Mouse (Mus musculus) MEL (cell line): ENCODE data around the gene Dnah6. TPM values are rescaled to one million over a fixed set of nuclear protein-coding genes. Genes with fewer than 3 reads are reported as not detected.

ENCODE experiments used
- DNase-seq: peaks from one replicate; pipeline ENCODE4 v3.0.0; 2011; ENCODE audit warnings: low read depth, low spot score
- H3K27ac ChIP-seq: 2 replicates; pipeline ENCODE4 v1.5.1; 2012; ENCODE audit warnings: low read depth, mild to moderate bottlenecking, control low read depth, low read length, moderate library complexity; ENCODE audit not compliant: control insufficient read depth
- H3K27me3 ChIP-seq, 2 experiments: fragments of 150-350 bp in 1 of 2; sonication (generic) in 1 of 2; 2 replicates each; pipeline ENCODE4 v1.6.1; 2012; ENCODE audit warnings: low read length in 2 of 2, mild to moderate bottlenecking in 2 of 2, improper control_type of control experiment in 1 of 2, moderate library complexity in 1 of 2; ENCODE audit not compliant: insufficient read depth in 2 of 2, control insufficient read depth in 1 of 2
- H3K36me3 ChIP-seq, 2 experiments: 2 replicates each; pipeline ENCODE4 v1.6.1; 2012 to 2014; ENCODE audit warnings: low read length in 2 of 2, improper control_type of control experiment in 1 of 2, inconsistent platforms in 1 of 2, mild to moderate bottlenecking in 1 of 2; ENCODE audit not compliant: insufficient read depth in 2 of 2, control insufficient read depth in 1 of 2
- H3K4me1 ChIP-seq, 2 experiments: fragments of 150-350 bp in 1 of 2; sonication (generic) in 1 of 2; 2 replicates each; pipeline ENCODE4 v1.6.1; 2012; ENCODE audit warnings: low read length in 2 of 2, improper control_type of control experiment in 1 of 2, mild to moderate bottlenecking in 1 of 2; ENCODE audit not compliant: insufficient read depth in 2 of 2, control insufficient read depth in 1 of 2
- H3K4me3 ChIP-seq, 2 experiments: fragments of 150-350 bp in 1 of 2; sonication (generic) in 1 of 2; 2 replicates each; pipeline ENCODE4 v1.5.1; 2012; ENCODE audit warnings: low read depth in 2 of 2, low read length in 2 of 2, mild to moderate bottlenecking in 2 of 2, moderate library complexity in 2 of 2, control low read depth in 1 of 2, improper control_type of control experiment in 1 of 2; ENCODE audit not compliant: control insufficient read depth in 1 of 2, insufficient read depth in 1 of 2
- H3K79me2 ChIP-seq: 2 replicates; pipeline ENCODE4 v1.6.1; 2012; ENCODE audit warnings: mild to moderate bottlenecking, low read length, moderate library complexity; ENCODE audit not compliant: control insufficient read depth, poor library complexity, insufficient read depth
- H3K9ac ChIP-seq: 2 replicates; pipeline ENCODE4 v1.6.1; 2012; ENCODE audit warnings: low read depth, mild to moderate bottlenecking, control low read depth, low read length, moderate library complexity; ENCODE audit not compliant: control insufficient read depth, poor library complexity, severe bottlenecking
- H3K9me3 ChIP-seq: fragments of 150-350 bp; sonication (generic); replicated peaks from 2 replicates; pipeline ENCODE4 v1.6.1; 2012; ENCODE audit warnings: mild to moderate bottlenecking, low read length, improper control_type of control experiment, moderate library complexity; ENCODE audit not compliant: insufficient read depth
- BHLHE40 ChIP-seq: IDR thresholded peaks from 2 replicates; pipeline ENCODE4 v1.6.1; 2012; ENCODE audit warnings: low read depth, mild to moderate bottlenecking, inconsistent platforms, low read length, improper control_type of control experiment, borderline replicate concordance
- CHD1 ChIP-seq: IDR thresholded peaks from 2 replicates; pipeline ENCODE4 v1.6.1; 2012; ENCODE audit warnings: low read depth, mild to moderate bottlenecking, inconsistent platforms, low read length, improper control_type of control experiment
- CHD2 ChIP-seq: IDR thresholded peaks from 2 replicates; pipeline ENCODE4 v1.6.1; 2011; ENCODE audit warnings: low read length, improper control_type of control experiment
- CTCF ChIP-seq, 3 experiments: IDR thresholded peaks in 2 of 3; conservative IDR thresholded peaks in 1 of 3; 2 replicates each; pipeline ENCODE4 v1.5.1; 2011 to 2012; ENCODE audit warnings: low read length in 3 of 3, low read depth in 2 of 3, mild to moderate bottlenecking in 2 of 3, improper control_type of control experiment in 1 of 3, inconsistent platforms in 1 of 3, mixed read lengths in 1 of 3, moderate library complexity in 1 of 3; ENCODE audit not compliant: control insufficient read depth in 1 of 3, insufficient read depth in 1 of 3, poor library complexity in 1 of 3, severe bottlenecking in 1 of 3
- E2F4 ChIP-seq: IDR thresholded peaks from 2 replicates; pipeline ENCODE4 v1.6.1; 2011; ENCODE audit warnings: low read depth, low read length, improper control_type of control experiment, borderline replicate concordance
- ELF1 ChIP-seq: IDR thresholded peaks from 2 replicates; pipeline ENCODE4 v1.6.1; 2014; ENCODE audit warnings: low read depth, mild to moderate bottlenecking, inconsistent platforms, low read length, improper control_type of control experiment, moderate library complexity
- EP300 ChIP-seq, 2 experiments: IDR thresholded peaks; 2 replicates each; pipeline ENCODE4 v1.6.1; 2011; ENCODE audit warnings: improper control_type of control experiment in 2 of 2, low read length in 2 of 2, low read depth in 1 of 2, mild to moderate bottlenecking in 1 of 2
- GABPA ChIP-seq: IDR thresholded peaks from 2 replicates; pipeline ENCODE4 v1.6.1; 2012; ENCODE audit warnings: low read depth, mild to moderate bottlenecking, inconsistent platforms, low read length, improper control_type of control experiment, moderate library complexity
- GATA1 ChIP-seq: IDR thresholded peaks from 2 replicates; pipeline ENCODE4 v1.6.1; 2011; ENCODE audit warnings: low read depth, low read length, improper control_type of control experiment
- MAX ChIP-seq: IDR thresholded peaks from 2 replicates; pipeline ENCODE4 v1.6.1; 2011; ENCODE audit warnings: low read length, improper control_type of control experiment
- MAZ ChIP-seq: IDR thresholded peaks from 2 replicates; pipeline ENCODE4 v1.6.1; 2012; ENCODE audit warnings: low read depth, mild to moderate bottlenecking, inconsistent platforms, low read length, improper control_type of control experiment
- MEF2A ChIP-seq: IDR thresholded peaks from 2 replicates; pipeline ENCODE4 v1.6.1; 2014; ENCODE audit warnings: low read depth, mild to moderate bottlenecking, inconsistent platforms, low read length, improper control_type of control experiment; ENCODE audit not compliant: poor library complexity, insufficient replicate concordance, severe bottlenecking; ENCODE audit errors: extremely low read depth
- MYB ChIP-seq: IDR thresholded peaks from 2 replicates; pipeline ENCODE4 v1.6.1; 2011; ENCODE audit warnings: mild to moderate bottlenecking, low read depth, low read length, improper control_type of control experiment
- NELFE ChIP-seq: IDR thresholded peaks from 2 replicates; pipeline ENCODE4 v1.6.1; 2011; ENCODE audit warnings: low read depth, low read length, improper control_type of control experiment
- NRF1 ChIP-seq: IDR thresholded peaks from 2 replicates; pipeline ENCODE4 v1.6.1; 2014; ENCODE audit warnings: low read depth, mild to moderate bottlenecking, inconsistent platforms, low read length, improper control_type of control experiment, moderate library complexity; ENCODE audit not compliant: poor library complexity, insufficient read depth, severe bottlenecking
- POLR2A ChIP-seq, 2 experiments: IDR thresholded peaks; 2 replicates each; pipeline ENCODE4 v1.6.1; 2011 to 2012; ENCODE audit warnings: low read length in 2 of 2, mild to moderate bottlenecking in 2 of 2, control low read depth in 1 of 2, improper control_type of control experiment in 1 of 2, low read depth in 1 of 2, moderate library complexity in 1 of 2; ENCODE audit not compliant: control insufficient read depth in 1 of 2, insufficient read depth in 1 of 2, poor library complexity in 1 of 2
- RAD21 ChIP-seq: IDR thresholded peaks from 2 replicates; pipeline ENCODE4 v1.6.1; 2011; ENCODE audit warnings: mild to moderate bottlenecking, low read depth, low read length, improper control_type of control experiment
- RCOR1 ChIP-seq: IDR thresholded peaks from 2 replicates; pipeline ENCODE4 v1.6.1; 2012; ENCODE audit warnings: low read depth, mild to moderate bottlenecking, inconsistent platforms, low read length, improper control_type of control experiment
- SIN3A ChIP-seq: IDR thresholded peaks from 2 replicates; pipeline ENCODE4 v1.6.1; 2012; ENCODE audit warnings: low read length, improper control_type of control experiment, inconsistent platforms
- TAL1 ChIP-seq: IDR thresholded peaks from 2 replicates; pipeline ENCODE4 v1.6.1; 2012; ENCODE audit warnings: mild to moderate bottlenecking, inconsistent platforms, low read length, moderate library complexity, mixed read lengths
- TBP ChIP-seq: IDR thresholded peaks from 2 replicates; pipeline ENCODE4 v1.8.0; 2011; ENCODE audit warnings: low read depth, low read length, improper control_type of control experiment
- TCF12 ChIP-seq: IDR thresholded peaks from 2 replicates; pipeline ENCODE4 v1.6.1; 2014; ENCODE audit warnings: low read depth, mild to moderate bottlenecking, inconsistent platforms, low read length, improper control_type of control experiment, moderate library complexity
- UBTF ChIP-seq: IDR thresholded peaks from 2 replicates; pipeline ENCODE4 v1.6.1; 2012; ENCODE audit warnings: low read depth, mild to moderate bottlenecking, inconsistent platforms, low read length, improper control_type of control experiment, moderate library complexity, borderline replicate concordance; ENCODE audit not compliant: insufficient read depth
- USF1 ChIP-seq: IDR thresholded peaks from 2 replicates; pipeline ENCODE4 v1.6.1; 2014; ENCODE audit warnings: low read depth, mild to moderate bottlenecking, inconsistent platforms, low read length, improper control_type of control experiment, moderate library complexity
- USF2 ChIP-seq, 2 experiments: IDR thresholded peaks; 2 replicates each; pipeline ENCODE4 v1.6.1; 2011 to 2012; ENCODE audit warnings: improper control_type of control experiment in 2 of 2, low read length in 2 of 2, borderline replicate concordance in 1 of 2, inconsistent platforms in 1 of 2, low read depth in 1 of 2, mild to moderate bottlenecking in 1 of 2; ENCODE audit not compliant: insufficient read depth in 1 of 2
- ZC3H11A ChIP-seq: IDR thresholded peaks from 2 replicates; pipeline ENCODE4 v1.6.1; 2012; ENCODE audit warnings: low read depth, mild to moderate bottlenecking, inconsistent platforms, low read length, improper control_type of control experiment
- ZMIZ1 ChIP-seq: IDR thresholded peaks from 2 replicates; pipeline ENCODE4 v1.6.1; 2012; ENCODE audit warnings: low read depth, mild to moderate bottlenecking, inconsistent platforms, low read length, improper control_type of control experiment, moderate library complexity
- ZNF384 ChIP-seq: IDR thresholded peaks from 2 replicates; pipeline ENCODE4 v1.6.1; 2012; ENCODE audit warnings: low read depth, mild to moderate bottlenecking, inconsistent platforms, low read length, improper control_type of control experiment
- polyA plus RNA-seq, 2 experiments: library from polyadenylated mRNA; stranded (reverse) in 1 of 2; unstranded in 1 of 2; fragments of >175 nt in 1 of 2; fragments of >200 nt in 1 of 2; gene quantifications; 2 replicates each; pipeline versions ENCODE4 v1.2.1 to v1.2.4; 2012; ENCODE audit warnings: low replicate concordance in 2 of 2, low read depth in 1 of 2; ENCODE audit not compliant: insufficient read length in 2 of 2, insufficient read depth in 1 of 2, missing spikeins in 1 of 2
- total RNA-seq: library from RNA; depleted of rRNA; stranded (reverse); fragments of 300-350 nt; gene quantifications from 2 replicates; pipeline ENCODE4 v1.2.3, GENCODE M21; 2012

Gene Dnah6
- total and polyA plus RNA-seq, 3 experiments, result not detected

DNA sequence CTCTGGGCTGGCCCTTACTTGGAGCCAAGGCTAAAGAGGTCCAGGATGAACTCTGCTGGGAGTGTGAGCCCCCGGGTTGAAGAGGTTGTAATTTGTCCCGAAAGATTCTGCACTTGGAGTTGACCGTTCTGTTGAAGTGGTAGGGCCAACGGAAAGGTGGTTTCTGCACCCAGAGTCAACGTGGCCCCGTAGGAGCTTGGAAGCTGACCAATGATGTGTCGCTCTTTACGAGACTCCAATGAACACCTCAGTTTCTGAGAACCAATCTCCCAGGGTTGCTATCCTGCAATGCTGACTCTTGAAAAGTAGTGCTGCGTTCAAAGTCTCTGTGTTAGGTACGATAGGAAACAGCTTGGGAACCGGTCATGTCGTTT is 27.6 kb upstream of the Dnah6 start:
- Histone ChIP-seq H3K79me2 (peaks cover 32% of the 10 kb centered on the region), H3K9ac (peak overlapping the region; percentile 95), H3K27me3 (no peaks in the 10 kb centered on the region), H3K9me3 (no peaks in the 10 kb centered on the region), H3K4me1 (peaks cover 0 to 7% of the 10 kb centered on the region in 2 experiments; a peak in 1 of 4 replicates), H3K27ac (no peak overlapping the region), H3K4me3 (peak overlapping the region; percentile 78 to 89), H3K36me3 (peaks cover 0 to 7% of the 10 kb centered on the region in 2 experiments; a peak in 2 of 4 replicates)
- peak; percentile 67 for DNase-seq
- TF ChIP-seq ZMIZ1 (no peak), GATA1 (no peak), GABPA (no peak), CHD2 (no peak), NELFE (no peak), TAL1 (no peak), MAZ (no peak), USF2 (IDR thresholded peaks at IDR 0.05; ENCODE audit: borderline replicate concordance in 1 of 2, insufficient read depth in 1 of 2, low read depth in 1 of 2, low read length in 2 of 2) (no peak), MYB (no peak), SIN3A (no peak; the same call in 1 of the 2 replicates), RAD21 (no peak), CTCF (IDR thresholded peaks at IDR 0.05 in 2 of 3, conservative IDR thresholded peaks at IDR 0.05 in 1 of 3; ENCODE audit: control insufficient read depth in 1 of 3, insufficient read depth in 1 of 3, low read depth in 2 of 3, low read length in 3 of 3, poor library complexity in 1 of 3, severe bottlenecking in 1 of 3) (no peak), ZNF384 (no peak), ELF1 (no peak), NRF1 (no peak)

DNA sequence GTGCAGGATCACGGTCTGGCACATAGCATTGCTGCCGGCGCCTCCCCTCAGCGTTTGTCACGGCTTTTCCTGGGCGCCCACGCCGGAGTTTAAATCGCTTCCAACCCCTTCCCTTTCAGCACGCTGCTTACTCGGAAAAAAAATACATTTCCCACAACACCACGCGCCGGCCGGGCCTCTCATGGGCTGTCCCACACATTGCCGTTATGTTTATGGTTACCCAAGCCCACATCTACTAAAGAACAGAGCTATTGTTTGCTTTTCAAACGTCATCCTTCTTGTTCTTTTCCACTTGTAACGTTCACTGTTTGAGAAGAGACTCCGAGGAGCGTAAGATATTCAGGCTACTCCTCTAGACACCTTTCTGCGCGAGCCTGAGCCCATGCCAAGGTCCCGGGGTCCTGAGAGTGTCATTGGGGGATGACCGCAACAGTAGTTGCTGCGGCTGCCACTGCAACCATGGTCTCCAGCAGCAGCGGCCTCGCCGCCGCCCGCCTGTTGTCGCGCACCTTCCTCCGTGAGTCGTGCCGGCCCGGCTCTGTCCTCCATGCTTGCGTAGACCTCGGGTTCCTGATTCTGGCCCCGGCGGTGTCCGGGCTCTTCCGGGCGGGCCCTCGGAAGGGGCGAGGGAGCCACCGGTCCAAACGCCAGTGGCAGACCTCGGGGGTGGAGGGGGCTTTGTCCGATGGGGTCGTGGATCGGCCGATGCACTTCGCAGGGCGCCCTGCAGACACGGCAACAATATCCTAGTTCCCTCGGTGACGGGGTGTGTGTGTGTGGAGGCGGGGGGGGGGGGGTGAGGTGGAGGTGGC is 27.0 kb upstream of the Dnah6 start, which contains the start of gene Suclg1:
Gene Suclg1 (plus strand): TSS at position 146 of the 812 bp plus-strand sequence.
- H3K27ac ChIP-seq, result peak within 1 kb of the TSS; percentile 88
- peaks cover 0 to 7% of the 10 kb centered on the region in 2 experiments; a peak in 1 of 4 replicates for H3K4me1 ChIP-seq
- H3K4me3 ChIP-seq, result peak within 1 kb of the TSS; percentile 78 to 89
- peaks cover 0 to 7% of the 10 kb centered on the region in 2 experiments; a peak in 2 of 4 replicates for H3K36me3 ChIP-seq
- no peaks in the 10 kb centered on the region for H3K9me3 ChIP-seq
- H3K79me2 ChIP-seq, result peaks cover 32% of the 10 kb centered on the region
- peak within 1 kb of the TSS; percentile 95 for H3K9ac ChIP-seq
- DNase-seq, result peak; percentile 93
- no peaks in the 10 kb centered on the region for H3K27me3 ChIP-seq
- peak; percentile 29; the same call in 1 of the 2 replicates for TF ChIP-seq USF1
- TF ChIP-seq ZMIZ1, result 0 out of 2 replicates have a peak, but pooled peaks have one; percentile 42
- no peak for TF ChIP-seq E2F4
- 0 out of 2 replicates have a peak, but pooled peaks have one; percentile 12 for TF ChIP-seq ELF1
- peak; percentile 63; the same call in 1 of the 2 replicates for TF ChIP-seq TBP
- TF ChIP-seq ZC3H11A, result no peak
- no peak for TF ChIP-seq CHD1
- no peak for TF ChIP-seq EP300 (IDR thresholded peaks at IDR 0.05; ENCODE audit: low read depth in 1 of 2, low read length in 2 of 2)
- no peak for TF ChIP-seq UBTF
- TF ChIP-seq BHLHE40, result no peak
- peak; percentile 100 for TF ChIP-seq MAX
- no peak for TF ChIP-seq MEF2A
- TF ChIP-seq TAL1, result no peak
- peak; percentile 72; a peak in 3 of 4 replicates for TF ChIP-seq POLR2A (IDR thresholded peaks at IDR 0.05; ENCODE audit: control insufficient read depth in 1 of 2, insufficient read depth in 1 of 2, low read depth in 1 of 2, low read length in 2 of 2, poor library complexity in 1 of 2)
- peak; percentile 42; the same call in 1 of the 2 replicates for TF ChIP-seq MAZ
- no peak for TF ChIP-seq RCOR1
- TF ChIP-seq GABPA, result no peak
- TF ChIP-seq TCF12, result peak; percentile 49; the same call in 1 of the 2 replicates
- TF ChIP-seq MYB, result no peak
